Mouse (Mus musculus): ENCODE measurements at regions not wholly inside any gene's neighbourhood (a gene's known extent, or its start where the extent isn't known, plus 50 kb on each side); places are given as distances from the start of the nearest gene placed in this dataset.

DNA sequence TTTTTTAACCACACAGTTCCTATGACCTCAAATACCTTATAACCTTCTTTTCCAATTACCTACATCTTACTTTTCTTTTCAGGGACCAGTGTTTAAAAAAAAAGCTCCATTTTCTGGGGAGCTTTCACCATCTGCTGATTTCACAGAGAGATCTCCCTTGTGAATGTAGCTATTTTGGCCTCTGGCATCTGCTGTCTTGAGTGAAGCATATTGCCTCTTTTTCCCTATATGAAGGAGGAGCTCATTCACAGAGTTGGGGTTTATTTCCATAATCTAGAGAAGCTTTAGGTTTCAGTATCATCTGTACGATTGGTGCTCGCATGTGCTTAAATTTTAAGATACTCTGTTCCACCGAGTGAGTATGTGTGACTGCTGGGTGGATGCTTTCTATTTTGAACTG, 153.4 kb upstream of the Palmd start:
- Histone ChIP-seq H3K27me3 (ENCODE audit: control insufficient read depth, insufficient read depth, low read length) (no peaks in the 10 kb centered on the region), H3K4me2 (ENCODE audit: low read depth, low read length) (no peak overlapping the region), H3K36me3 (ENCODE audit: control insufficient read depth, insufficient read depth, low read length) (no peaks in the 10 kb centered on the region), H3K9me3 (replicated peaks; ENCODE audit: control insufficient read depth, low read length) (no peaks in the 10 kb centered on the region), H3K4me1 (ENCODE audit: control insufficient read depth, insufficient read depth, low read length) (no peaks in the 10 kb centered on the region), H3K4me3 (replicated peaks; ENCODE audit: low read length) (no peak overlapping the region), H3K27ac (ENCODE audit: low read length) (no peak overlapping the region), H3K9ac (ENCODE audit: low read length) (no peak overlapping the region)
- 92% methylated on average over 3 of the region's 3 CpGs for WGBS
- no peak for ATAC-seq (ENCODE audit: insufficient read depth, low FRiP score)

DNA sequence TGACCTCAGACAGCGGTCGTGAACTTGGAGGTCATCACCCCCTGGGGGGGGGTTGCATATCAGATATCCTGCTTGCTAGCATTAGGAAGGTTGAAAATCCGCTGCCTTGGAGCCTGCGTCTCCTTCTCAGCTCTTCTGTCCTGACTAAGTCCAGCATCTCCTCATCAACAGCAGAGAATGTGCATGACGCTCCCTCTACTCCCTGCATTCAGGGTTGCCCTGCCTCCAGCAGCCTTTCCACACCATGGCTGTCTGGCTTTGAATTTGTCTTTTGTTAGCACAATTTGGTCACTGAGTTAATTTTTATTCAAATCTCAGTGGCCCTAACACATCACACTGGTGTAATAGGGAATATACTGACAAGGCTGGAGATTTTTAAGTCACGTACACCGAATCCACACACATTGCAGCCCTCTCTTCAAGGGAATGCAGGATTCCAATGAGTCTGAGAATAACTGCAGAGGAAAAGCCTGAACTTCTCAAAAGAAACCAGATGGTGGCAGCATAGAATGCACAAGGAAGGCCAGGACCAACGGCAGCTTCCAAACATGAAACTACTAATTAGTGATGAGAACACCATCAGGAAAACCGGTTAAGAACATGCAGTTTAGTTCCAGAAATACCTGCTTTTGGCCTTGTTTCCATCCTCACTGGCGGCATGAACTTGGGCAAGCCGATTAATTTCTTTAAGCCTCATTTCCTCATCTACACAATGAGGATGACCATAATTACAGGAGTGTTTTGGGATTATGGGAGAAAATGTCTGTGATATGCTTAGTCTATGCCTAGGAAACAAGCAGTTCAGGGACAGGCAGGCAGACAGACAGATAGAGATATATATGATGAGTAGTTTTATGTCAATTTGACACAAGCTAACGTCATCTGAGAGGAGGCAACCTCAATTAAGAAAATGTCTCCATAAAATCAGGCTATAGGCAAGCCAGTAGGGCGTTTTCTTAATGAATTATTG, 151.6 kb upstream of the Palmd start:
- no peaks in the 10 kb centered on the region for H3K36me3 ChIP-seq (ENCODE audit: control insufficient read depth, insufficient read depth, low read length)
- ATAC-seq (ENCODE audit: insufficient read depth, low FRiP score), result no peak
- no peaks in the 10 kb centered on the region for H3K27me3 ChIP-seq (ENCODE audit: control insufficient read depth, insufficient read depth, low read length)
- no peaks in the 10 kb centered on the region for H3K4me1 ChIP-seq (ENCODE audit: control insufficient read depth, insufficient read depth, low read length)
- 56% methylated on average over 13 of the region's 13 CpGs for WGBS
- no peak overlapping the region for H3K4me3 ChIP-seq (replicated peaks; ENCODE audit: low read length)
- no peak overlapping the region for H3K4me2 ChIP-seq (ENCODE audit: low read depth, low read length)
- no peak overlapping the region for H3K27ac ChIP-seq (ENCODE audit: low read length)
- H3K9me3 ChIP-seq (replicated peaks; ENCODE audit: control insufficient read depth, low read length), result no peaks in the 10 kb centered on the region
- no peak overlapping the region for H3K9ac ChIP-seq (ENCODE audit: low read length)

DNA sequence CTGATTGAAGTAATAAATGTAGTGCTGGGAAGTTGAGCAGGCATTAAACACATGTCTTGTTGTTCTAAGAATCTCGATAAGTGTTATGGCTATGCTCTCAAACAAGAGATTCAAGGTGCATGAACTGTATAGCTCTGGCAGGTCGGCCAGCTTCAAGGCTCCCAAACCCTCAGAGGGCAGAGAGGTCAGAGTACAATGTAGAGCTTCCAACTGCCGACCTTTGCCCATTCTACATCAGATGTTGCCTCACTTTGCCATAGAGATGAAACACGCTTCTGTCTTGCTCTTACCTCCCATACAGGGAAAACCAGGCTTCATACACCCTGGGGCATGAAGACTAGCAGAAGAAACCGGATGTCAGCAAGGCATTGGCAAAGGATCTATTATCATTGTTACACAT, 150.8 kb upstream of the Palmd start:
- 79% methylated on average over 5 of the region's 5 CpGs for whole genome bisulfite sequencing
- H3K4me3 ChIP-seq (replicated peaks; ENCODE audit: low read length), result no peak overlapping the region
- H3K9me3 ChIP-seq (replicated peaks; ENCODE audit: control insufficient read depth, low read length), result no peaks in the 10 kb centered on the region
- H3K27me3 ChIP-seq (ENCODE audit: control insufficient read depth, insufficient read depth, low read length), result no peaks in the 10 kb centered on the region
- no peak overlapping the region for H3K27ac ChIP-seq (ENCODE audit: low read length)
- H3K4me1 ChIP-seq (ENCODE audit: control insufficient read depth, insufficient read depth, low read length), result no peaks in the 10 kb centered on the region
- no peak overlapping the region for H3K9ac ChIP-seq (ENCODE audit: low read length)
- ATAC-seq (ENCODE audit: insufficient read depth, low FRiP score), result no peak
- H3K4me2 ChIP-seq (ENCODE audit: low read depth, low read length), result no peak overlapping the region
- no peaks in the 10 kb centered on the region for H3K36me3 ChIP-seq (ENCODE audit: control insufficient read depth, insufficient read depth, low read length)

DNA sequence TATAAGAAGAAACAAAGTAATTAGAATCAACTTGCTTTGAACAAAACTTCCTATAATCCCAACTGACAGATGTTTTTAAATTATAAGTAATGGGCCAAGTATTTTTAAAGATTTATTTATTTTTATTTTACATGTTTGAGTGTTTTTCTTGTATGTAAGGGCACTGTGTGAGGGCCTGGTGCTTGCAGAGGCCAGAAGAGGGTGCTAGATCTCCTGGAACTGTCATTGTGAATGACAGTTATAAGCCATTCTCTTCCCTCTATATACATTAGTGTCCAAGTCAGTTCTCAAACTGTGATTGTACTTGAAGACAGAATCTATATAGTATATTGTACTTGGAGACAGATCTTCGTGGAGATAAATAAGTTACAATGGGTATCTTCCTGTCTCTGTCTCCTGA, 149.1 kb upstream of the Palmd start:
- H3K27ac ChIP-seq (ENCODE audit: low read length), result no peak overlapping the region
- H3K4me1 ChIP-seq (ENCODE audit: control insufficient read depth, insufficient read depth, low read length), result no peaks in the 10 kb centered on the region
- no peak for ATAC-seq (ENCODE audit: insufficient read depth, low FRiP score)
- H3K4me2 ChIP-seq (ENCODE audit: low read depth, low read length), result no peak overlapping the region
- no peaks in the 10 kb centered on the region for H3K9me3 ChIP-seq (replicated peaks; ENCODE audit: control insufficient read depth, low read length)
- H3K9ac ChIP-seq (ENCODE audit: low read length), result no peak overlapping the region
- H3K36me3 ChIP-seq (ENCODE audit: control insufficient read depth, insufficient read depth, low read length), result no peaks in the 10 kb centered on the region
- 59% methylated on average over 1 of the region's 1 CpGs for WGBS
- H3K27me3 ChIP-seq (ENCODE audit: control insufficient read depth, insufficient read depth, low read length), result no peaks in the 10 kb centered on the region
- H3K4me3 ChIP-seq (replicated peaks; ENCODE audit: low read length), result no peak overlapping the region

DNA sequence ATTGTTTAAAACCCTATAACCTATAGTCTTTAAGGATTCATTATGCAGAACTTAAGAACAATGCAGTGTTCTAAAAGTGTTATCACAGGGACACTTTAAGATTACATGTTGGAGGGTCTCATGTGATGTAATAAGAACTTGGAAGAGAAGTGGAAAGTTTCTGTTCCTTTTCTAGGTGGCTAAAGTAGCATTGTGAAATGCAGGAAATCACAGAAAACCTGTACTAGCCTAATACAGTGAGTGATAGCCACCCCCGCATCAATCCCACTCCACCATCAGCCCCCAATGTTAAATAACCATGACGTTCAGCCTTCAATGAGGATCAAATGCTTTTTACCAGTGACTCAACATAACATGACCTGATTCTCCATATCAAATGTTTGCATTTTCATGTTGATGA, 147.4 kb upstream of the Palmd start:
- Histone ChIP-seq H3K4me3 (replicated peaks; ENCODE audit: low read length) (no peak overlapping the region), H3K27ac (ENCODE audit: low read length) (no peak overlapping the region), H3K4me1 (ENCODE audit: control insufficient read depth, insufficient read depth, low read length) (no peaks in the 10 kb centered on the region), H3K9ac (ENCODE audit: low read length) (no peak overlapping the region), H3K27me3 (ENCODE audit: control insufficient read depth, insufficient read depth, low read length) (no peaks in the 10 kb centered on the region), H3K36me3 (ENCODE audit: control insufficient read depth, insufficient read depth, low read length) (no peaks in the 10 kb centered on the region), H3K9me3 (replicated peaks; ENCODE audit: control insufficient read depth, low read length) (no peaks in the 10 kb centered on the region), H3K4me2 (ENCODE audit: low read depth, low read length) (no peak overlapping the region)
- WGBS, result 81% methylated on average over 2 of the region's 2 CpGs
- no peak for ATAC-seq (ENCODE audit: insufficient read depth, low FRiP score)

DNA sequence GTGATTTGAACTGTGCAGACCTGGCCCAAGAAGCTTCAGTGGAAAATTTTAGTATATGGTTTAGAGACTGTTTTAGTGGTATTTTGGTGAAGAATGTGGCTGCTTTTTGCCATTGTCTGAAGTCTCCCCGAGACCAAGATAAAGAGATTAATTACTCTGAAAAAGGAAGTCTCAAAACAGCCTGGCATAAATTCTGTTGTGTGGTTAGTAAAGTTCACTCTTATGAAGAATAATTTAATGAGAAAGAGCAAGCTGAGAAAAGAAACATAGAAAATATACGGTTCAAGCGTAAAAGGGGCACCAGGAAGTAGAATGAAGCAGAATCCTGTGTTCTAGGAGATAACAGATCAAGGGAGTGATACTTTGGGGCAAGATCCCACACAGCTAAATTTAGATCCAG, 144.0 kb upstream of the Palmd start:
- Histone ChIP-seq H3K4me3 (replicated peaks; ENCODE audit: low read length) (no peak overlapping the region), H3K36me3 (ENCODE audit: control insufficient read depth, insufficient read depth, low read length) (no peaks in the 10 kb centered on the region), H3K9me3 (replicated peaks; ENCODE audit: control insufficient read depth, low read length) (no peaks in the 10 kb centered on the region), H3K27me3 (ENCODE audit: control insufficient read depth, insufficient read depth, low read length) (no peaks in the 10 kb centered on the region), H3K27ac (ENCODE audit: low read length) (no peak overlapping the region), H3K4me1 (ENCODE audit: control insufficient read depth, insufficient read depth, low read length) (peaks cover 10% of the 10 kb centered on the region), H3K9ac (ENCODE audit: low read length) (no peak overlapping the region), H3K4me2 (ENCODE audit: low read depth, low read length) (no peak overlapping the region)
- ATAC-seq (ENCODE audit: insufficient read depth, low FRiP score), result no peak
- 74% methylated on average over 3 of the region's 3 CpGs for WGBS

DNA sequence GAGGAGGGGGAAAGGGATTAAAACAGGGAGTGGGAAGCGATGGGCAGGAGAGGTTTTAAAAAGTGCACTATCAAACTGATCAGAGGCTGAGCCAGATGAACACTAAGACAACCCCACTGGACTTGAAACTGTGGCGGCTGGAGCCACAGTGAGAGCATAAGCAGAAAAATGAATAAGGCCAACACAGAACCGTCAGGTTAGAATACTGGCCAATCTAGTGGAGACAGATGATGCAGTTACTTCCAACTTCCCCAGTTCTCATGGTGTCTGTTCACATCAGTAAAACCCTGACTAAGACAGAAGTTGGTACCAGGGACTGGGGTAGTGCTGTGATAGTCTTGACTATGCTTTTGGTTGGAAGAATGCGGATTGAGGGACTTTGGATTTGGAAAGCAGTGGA, 143.5 kb upstream of the Palmd start:
- H3K36me3 ChIP-seq (ENCODE audit: control insufficient read depth, insufficient read depth, low read length), result no peaks in the 10 kb centered on the region
- H3K9ac ChIP-seq (ENCODE audit: low read length), result no peak overlapping the region
- H3K4me2 ChIP-seq (ENCODE audit: low read depth, low read length), result no peak overlapping the region
- 90% methylated on average over 4 of the region's 4 CpGs for WGBS
- no peaks in the 10 kb centered on the region for H3K27me3 ChIP-seq (ENCODE audit: control insufficient read depth, insufficient read depth, low read length)
- no peak overlapping the region for H3K4me3 ChIP-seq (replicated peaks; ENCODE audit: low read length)
- no peak for ATAC-seq (ENCODE audit: insufficient read depth, low FRiP score)
- no peaks in the 10 kb centered on the region for H3K9me3 ChIP-seq (replicated peaks; ENCODE audit: control insufficient read depth, low read length)
- peaks cover 10% of the 10 kb centered on the region for H3K4me1 ChIP-seq (ENCODE audit: control insufficient read depth, insufficient read depth, low read length)
- H3K27ac ChIP-seq (ENCODE audit: low read length), result no peak overlapping the region

DNA sequence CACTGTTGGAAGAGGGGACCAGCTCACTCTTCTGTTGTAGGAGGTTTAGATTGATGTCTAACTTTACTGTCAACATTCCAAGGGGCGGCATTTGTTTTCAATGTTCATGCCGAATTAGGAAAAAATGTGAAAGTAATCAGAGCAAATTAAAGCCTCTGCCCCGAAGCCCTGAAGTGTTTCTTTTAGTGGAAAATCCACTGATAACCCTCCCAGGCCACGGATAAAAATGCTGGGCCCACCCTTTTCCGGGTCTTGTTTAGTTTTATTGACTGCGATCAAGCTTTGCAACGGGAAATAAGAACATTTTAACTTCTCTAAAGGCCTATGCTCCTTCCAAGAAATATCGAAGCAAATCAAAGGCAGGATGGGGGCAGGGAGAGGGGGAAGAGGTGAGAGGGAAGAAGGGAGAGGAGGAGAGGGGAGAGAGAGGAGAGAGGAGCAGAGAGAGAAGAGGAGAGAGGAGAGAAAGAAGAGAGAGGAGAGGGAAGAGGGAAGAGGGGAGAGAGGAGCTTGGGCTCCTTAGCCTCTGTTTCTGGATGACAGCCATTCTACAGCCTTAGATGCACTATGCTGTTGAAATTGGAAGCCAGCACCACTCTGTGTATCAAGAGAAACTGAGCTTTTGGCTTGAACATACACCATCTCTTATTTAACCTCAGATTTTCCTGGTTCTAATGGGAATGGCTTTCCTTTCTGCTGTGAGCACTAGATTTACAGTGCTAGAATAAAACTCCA, 140.3 kb upstream of the Palmd start:
- no peak for ATAC-seq (ENCODE audit: insufficient read depth, low FRiP score)
- Histone ChIP-seq H3K9me3 (replicated peaks; ENCODE audit: control insufficient read depth, low read length) (no peaks in the 10 kb centered on the region), H3K36me3 (ENCODE audit: control insufficient read depth, insufficient read depth, low read length) (no peaks in the 10 kb centered on the region), H3K27me3 (ENCODE audit: control insufficient read depth, insufficient read depth, low read length) (no peaks in the 10 kb centered on the region), H3K27ac (ENCODE audit: low read length) (no peak overlapping the region), H3K4me3 (replicated peaks; ENCODE audit: low read length) (no peak overlapping the region), H3K9ac (ENCODE audit: low read length) (no peak overlapping the region), H3K4me2 (ENCODE audit: low read depth, low read length) (no peak overlapping the region), H3K4me1 (ENCODE audit: control insufficient read depth, insufficient read depth, low read length) (peaks cover 10% of the 10 kb centered on the region)
- WGBS, result 40% methylated on average over 8 of the region's 8 CpGs

DNA sequence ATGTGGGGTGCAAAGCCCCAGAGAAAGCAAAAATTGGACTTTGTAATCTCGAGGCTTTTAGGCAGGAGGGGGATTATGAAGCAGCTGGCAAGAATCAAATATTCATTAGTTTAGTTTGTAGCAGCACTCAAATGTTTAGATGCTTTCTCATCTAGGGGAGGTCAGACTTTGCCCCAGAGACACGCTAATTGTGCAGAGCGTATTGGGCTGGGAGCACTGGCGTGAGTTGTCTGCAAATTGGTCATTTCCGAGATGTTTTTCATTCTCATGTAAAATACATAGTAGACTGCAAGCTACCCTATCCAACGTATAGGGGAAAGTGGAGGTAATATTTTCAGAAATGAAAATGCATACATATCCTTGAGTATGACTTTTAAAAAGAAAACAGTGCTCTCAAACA, 139.2 kb upstream of the Palmd start:
- H3K9ac ChIP-seq (ENCODE audit: low read length), result no peak overlapping the region
- no peak overlapping the region for H3K4me3 ChIP-seq (replicated peaks; ENCODE audit: low read length)
- H3K27me3 ChIP-seq (ENCODE audit: control insufficient read depth, insufficient read depth, low read length), result no peaks in the 10 kb centered on the region
- 60% methylated on average over 6 of the region's 6 CpGs for WGBS
- no peak overlapping the region for H3K27ac ChIP-seq (ENCODE audit: low read length)
- no peaks in the 10 kb centered on the region for H3K36me3 ChIP-seq (ENCODE audit: control insufficient read depth, insufficient read depth, low read length)
- peak; percentile 21; the same call in 1 of the 2 replicates for ATAC-seq (ENCODE audit: insufficient read depth, low FRiP score)
- H3K9me3 ChIP-seq (replicated peaks; ENCODE audit: control insufficient read depth, low read length), result no peaks in the 10 kb centered on the region
- H3K4me2 ChIP-seq (ENCODE audit: low read depth, low read length), result no peak overlapping the region
- H3K4me1 ChIP-seq (ENCODE audit: control insufficient read depth, insufficient read depth, low read length), result peaks cover 10% of the 10 kb centered on the region
